Mouse (Mus musculus) liver, adult 2 months (tissue): Measurements from ENCODE around the gene Adpgk.

ENCODE experiments used
- CTCF ChIP-seq: fragments of 200-500 bp; IDR thresholded peaks from 2 replicates; pipeline ENCODE4 v1.5.1; 2011; ENCODE audit warnings: low read depth, low read length, control low read depth
- POLR2A ChIP-seq: fragments of 200-500 bp; IDR thresholded peaks from 2 replicates; pipeline ENCODE4 v1.6.1; 2011; ENCODE audit warnings: low read length, control low read depth; ENCODE audit not compliant: insufficient read depth; ENCODE audit errors: extremely low read depth

DNA sequence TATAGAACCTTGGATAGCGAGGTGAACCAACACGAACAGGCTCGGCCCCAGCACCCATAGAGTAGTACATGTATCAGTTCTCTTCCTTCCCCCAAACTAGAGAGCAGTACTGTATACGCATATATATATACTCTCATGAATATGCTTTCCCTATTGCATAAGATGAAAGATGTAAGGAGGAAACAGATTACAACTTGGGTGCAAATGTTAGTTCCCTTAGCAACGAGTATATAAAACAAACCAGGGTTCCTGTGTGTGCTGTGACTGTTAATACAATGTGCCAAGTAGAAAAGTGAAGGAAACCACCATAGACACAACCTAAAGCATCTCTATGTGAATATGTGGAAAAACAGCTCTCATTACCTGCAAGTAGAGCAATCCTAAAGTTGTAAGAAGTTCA lies 38.7 kb downstream of the Adpgk start:
- TF ChIP-seq CTCF = no peak
- no peak for TF ChIP-seq POLR2A
